Mouse (Mus musculus): ENCODE data around the gene Pnpla1.
"Not testable (repeated sequence)": the region's sequence is repeated elsewhere in the genome, so short reads cannot be mapped to it uniquely, and the experiment has no call there.

Pnpla1 gene

DNA sequence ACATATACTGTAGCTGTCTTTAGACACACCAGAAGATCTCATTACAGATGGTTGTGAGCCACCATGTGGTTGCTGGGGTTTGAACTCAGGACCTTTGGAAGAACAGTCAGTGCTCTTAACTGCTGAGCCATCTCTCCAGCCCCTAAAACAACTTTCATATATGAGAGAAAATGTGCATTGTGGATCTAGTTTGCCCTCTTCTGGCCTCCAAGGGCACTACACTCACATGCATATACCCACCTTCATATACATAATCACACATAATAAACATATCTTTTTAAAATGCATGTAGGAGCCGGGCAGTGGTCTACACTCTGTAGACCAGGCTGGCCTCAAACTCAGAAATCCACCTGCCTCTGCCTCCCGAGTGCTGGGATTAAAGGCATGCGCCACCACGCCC lies 16.3 kb upstream of the Pnpla1 start:
- not testable (repeated sequence) for DNase-seq (ENCODE audit: low read depth, low spot score)

DNA sequence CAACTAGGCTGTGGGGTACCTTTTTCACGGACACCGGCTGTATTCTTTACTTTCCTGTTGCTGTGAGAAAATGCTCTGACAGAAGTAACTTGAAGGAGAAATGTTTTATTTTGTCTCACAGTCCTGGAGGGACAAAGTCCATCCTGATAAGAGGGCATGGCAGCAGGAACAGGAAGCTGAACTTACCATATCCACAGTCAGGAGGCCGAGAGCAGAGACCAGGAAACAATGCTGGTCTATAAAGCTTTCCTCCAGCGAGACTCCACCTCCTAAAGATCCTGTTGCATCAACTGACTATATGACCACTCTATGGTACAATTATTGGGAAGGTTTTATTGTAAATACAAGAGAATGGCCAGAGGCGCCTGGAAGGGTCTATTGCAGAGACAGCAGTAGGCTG lies 14.5 kb upstream of the Pnpla1 start:
- DNase-seq (ENCODE audit: low read depth, low spot score) = no peak

DNA sequence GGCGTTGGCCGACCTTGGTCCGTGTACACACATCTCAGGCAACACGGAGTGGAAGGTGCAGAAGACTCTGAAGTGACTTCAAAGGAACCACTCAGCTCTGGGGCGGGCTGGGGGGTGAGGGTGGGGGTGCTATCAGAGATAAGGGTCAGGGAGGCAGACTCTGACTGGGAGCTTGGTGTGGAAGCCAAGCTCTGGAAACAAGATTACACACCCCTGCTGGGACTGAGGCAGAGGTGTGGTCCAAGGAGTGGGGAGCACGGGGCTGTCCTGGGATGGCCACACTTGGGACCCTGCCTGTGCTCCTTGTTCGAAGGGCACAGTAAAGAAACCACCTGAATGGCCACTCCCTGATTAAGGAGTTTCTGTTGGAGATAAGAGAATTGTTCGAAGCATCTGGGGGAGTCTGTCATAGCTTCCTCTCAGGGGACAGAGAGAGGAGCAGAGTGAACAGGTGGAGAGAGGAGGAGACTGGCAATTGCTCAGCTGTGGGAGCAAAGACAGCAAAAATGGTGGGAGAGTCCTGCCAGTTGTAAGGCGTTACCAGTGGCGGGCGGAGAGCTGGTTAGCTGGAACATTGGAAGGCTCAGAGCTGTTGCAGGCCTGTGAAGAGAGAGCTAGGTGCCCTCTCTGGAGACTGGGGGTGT lies 11.1 kb upstream of the Pnpla1 start:
- DNase-seq (ENCODE audit: low read depth, low spot score) = no peak

DNA sequence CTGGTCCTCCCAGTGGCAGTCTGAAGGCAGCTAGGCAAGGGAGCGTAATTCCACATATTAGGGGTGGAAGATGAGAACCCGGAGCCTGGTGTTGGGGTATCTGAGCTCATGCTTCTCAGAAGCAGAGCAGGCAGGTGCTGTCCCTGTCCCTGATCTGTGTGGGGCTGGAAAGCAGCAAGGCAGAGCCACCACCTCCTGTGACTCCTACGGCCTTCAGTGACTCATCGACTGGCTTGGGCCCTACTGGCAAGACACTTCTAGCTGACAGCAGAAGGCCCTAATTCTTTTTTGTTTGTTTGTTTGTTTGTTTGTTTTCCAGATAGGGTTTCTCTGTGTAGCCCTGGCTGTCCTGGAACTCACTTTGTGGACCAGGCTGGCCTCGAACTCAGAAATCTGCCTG lies 7.7 kb upstream of the Pnpla1 start:
- DNase-seq (ENCODE audit: low read depth, low spot score) = no peak

DNA sequence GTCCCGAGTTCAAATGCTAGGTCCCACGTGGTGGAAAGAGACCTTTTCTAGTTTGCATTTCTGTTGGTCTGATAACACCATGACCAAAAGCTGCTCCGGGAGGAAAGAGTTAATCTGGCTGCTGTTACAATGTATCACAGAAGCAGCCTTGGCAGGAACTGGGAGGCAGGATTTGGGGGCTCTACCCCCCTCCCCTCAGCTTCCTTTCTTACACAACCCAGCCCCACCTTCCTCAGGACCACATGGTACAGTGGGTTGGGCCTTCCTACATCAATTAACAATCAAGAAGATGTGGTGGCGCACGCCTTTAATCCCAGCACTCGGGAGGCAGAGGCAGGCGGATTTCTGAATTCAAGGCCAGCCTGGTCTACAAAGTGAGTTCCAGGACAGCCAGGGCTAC lies 3.8 kb upstream of the Pnpla1 start:
- DNase-seq (ENCODE audit: low read depth, low spot score) = no peak

DNA sequence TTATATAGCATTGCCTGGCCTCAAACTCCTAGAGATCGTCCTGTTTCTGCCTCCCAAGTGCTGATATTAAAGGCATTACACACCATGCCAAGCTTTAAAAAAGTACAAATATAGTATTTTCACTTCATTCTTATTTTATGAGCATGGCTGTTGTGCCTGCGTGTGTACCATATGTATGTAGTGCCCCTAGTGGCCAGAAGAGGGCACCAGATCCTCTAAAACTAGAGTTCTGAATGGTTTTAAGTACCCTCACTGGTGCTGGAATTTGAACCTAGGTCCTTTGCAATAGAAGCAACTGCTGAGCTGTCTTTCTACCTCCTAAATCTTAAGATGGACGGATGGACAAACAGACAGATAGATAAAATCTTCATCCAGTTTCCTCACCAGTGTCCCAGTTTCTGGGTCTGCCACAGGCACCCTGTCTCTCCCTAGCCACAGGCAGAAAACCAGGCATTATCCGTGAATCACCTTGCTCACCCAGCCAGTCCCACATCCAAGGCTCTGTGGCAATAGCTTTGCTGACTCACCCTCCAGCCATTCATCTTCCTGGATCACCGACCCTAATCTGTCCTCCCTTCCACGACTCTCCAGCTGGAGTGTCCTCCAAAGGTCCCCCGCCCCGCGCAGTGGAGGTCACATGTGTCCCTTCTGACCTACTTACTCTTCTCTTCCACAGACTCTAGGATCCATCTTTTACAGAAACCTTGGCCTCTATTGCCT lies 2.9 kb upstream of the Pnpla1 start:
- peak; percentile 66 for DNase-seq (ENCODE audit: low read depth, low spot score)

DNA sequence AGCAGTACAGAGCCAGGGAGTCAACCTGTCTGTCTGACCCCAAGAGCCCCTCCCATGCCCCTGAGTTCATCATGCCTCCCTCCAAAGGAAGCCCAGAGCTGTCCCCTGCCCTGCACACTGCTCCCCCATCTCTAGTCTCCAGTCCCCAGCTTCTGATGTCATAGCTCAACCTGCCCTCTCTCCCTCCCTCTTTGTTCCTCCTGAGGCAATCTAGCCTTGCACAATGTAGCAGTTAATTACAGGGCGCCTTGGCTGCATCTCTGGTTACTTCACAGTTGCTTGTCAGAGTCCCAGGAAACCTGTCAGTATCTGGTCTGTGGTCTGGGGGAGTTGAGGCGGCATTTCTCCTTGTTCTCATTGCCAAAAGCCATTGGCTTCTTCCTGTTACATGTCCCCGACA lies 2.2 kb upstream of the Pnpla1 start:
- DNase-seq (ENCODE audit: low read depth, low spot score) = no peak

DNA sequence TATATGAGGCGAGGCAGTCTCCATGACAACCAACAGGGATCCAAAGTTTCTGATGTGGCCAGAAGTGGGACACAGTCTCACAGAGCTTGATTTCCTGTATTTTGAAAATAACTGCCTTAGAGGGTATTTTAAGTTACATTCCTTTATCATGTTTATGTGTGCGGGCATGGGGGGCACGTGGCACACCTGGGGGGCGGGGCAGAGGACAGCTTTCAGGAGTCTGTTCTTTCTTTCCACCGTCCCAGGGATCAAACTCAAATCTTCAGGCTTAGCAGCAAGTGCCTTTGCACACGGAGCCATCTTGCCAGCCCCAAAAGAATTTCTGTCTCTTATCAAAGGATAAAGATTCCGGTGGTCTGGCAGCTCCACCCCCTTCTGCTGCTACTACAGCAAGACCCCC lies 5.7 kb downstream of the Pnpla1 start:
- no peak for DNase-seq (ENCODE audit: low read depth, low spot score)

DNA sequence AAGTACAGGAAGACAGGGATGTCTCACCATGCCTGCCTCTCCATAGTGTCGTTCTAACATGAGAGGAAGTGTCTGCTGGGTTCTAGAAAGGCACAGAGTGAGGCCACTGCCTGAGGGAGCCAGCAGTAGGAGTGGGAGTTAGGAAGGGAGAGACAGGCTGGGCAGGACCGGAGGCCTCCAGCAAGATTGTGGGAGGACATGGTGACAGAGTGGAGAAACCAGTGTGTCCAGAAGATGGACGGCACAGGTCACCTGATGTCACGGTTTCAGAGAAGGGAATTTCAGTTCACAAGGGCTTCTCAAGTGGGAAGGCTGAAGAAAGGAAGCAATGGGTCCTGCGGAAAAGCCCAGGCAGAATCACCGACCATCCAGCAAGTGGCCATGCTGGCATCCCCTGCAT lies 6.3 kb downstream of the Pnpla1 start:
- no peak for DNase-seq (ENCODE audit: low read depth, low spot score)

DNA sequence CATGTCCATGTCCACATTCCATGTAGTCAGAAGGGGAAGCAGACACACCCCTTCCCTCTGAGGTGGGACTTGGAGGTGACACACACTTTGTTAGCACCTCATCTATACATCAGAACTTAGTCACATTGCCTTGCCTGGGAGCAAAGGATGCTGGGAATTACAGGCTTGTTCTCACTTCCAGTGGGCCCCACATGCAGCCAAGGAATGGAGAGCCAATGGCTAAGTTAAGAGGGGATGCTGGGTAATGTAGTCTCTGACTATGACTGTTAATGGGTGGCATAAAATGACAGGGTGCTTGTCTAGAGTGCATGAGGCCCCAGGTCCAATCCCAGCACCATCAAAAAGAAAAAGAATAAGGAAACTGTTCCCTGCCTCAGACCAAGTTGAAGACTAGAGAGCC lies 8.7 kb downstream of the Pnpla1 start:
- no peak for DNase-seq (ENCODE audit: low read depth, low spot score)

DNA sequence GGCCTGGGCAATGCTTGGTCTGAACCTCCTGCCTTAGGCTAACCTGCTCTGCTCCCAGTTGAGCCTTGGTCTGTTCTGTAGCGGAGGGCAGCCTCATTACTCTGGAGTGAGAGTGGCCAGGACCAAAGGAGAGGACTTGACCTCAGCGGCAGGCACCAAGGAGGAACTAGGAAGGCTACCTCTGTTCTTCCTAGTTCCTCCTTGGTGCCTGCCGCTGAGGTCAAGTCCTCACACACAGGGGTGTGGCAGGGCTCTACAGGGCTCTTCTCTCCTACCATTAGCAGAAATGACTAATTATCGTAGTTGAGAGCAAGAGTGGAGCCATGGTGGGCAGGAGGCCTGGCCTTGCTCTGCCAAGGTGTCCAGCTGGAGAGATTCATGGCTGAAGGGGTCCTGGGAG lies 9.2 kb downstream of the Pnpla1 start:
- no peak for DNase-seq (ENCODE audit: low read depth, low spot score)

DNA sequence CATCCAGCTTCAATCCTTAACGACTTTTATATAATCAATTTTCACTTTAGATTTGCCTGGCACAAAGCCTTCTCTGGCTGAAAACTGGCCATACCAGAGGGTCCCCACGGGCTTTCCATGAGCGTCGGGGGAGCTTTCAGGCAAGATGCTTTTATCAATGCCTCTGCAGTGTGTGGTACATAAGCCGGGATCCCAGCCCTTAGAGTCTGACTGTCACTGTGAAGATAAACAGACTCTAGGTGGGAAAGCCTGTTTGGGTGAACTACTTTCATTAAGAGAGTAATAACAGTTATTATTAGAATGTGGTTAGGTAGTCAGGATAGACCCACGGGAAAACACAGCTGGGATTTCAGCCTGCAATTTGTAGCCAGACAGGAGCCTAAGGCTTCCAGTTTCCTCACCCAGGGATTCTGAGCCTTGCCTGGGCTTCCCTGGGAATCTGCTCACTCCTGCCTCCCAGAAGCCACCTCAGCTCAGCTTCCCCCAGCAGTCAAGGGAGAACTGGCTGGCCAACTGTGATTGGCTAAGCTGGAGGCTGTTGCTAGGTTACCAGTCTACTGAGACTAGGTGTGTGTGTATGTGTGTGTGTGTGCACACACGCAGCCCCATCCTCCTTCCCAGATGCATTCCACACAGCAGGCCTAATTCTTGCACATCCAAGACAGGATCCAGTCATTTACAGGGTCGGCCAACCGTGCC lies 11.3 kb downstream of the Pnpla1 start:
- DNase-seq (ENCODE audit: low read depth, low spot score) = no peak

DNA sequence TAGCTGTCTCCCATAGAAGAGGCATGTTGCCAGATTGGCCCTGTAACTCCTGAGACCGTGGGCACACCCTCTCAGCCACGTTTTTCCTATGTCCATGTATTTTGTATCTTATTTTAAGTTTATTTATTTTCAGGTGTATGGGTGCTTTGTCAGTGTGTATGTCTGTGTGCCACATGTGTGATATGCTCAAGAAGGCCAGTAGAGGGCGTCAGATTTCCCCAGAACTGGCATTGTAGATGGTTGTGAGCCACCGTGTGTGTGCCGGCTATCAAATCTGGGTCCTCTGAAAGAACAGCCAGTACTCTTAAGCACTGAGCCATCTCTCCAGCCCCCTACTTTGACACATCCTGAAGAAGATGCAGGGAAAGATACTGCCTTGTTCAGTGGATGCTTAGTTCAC lies 12.2 kb downstream of the Pnpla1 start:
- no peak for DNase-seq (ENCODE audit: low read depth, low spot score)

DNA sequence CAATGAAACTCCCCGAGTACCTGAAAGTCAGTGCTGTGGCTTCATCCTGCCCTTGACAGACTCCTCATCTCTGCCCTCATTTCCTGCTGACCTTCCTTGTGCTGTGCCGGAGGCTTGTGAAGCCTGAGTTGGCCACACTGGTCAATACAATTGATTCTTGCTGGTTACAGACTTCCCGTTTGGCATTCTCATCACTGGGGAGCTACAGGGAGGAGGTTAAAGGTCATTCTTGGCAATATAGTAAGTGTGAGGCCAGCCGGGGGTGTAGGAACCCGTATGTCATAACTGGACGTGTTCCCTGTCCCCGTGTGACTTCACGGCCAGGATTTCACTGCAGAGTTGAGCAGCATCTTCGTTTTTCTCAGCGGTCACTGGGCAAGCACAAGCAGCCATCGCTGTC lies 13.6 kb downstream of the Pnpla1 start:
- DNase-seq (ENCODE audit: low read depth, low spot score) = no peak

DNA sequence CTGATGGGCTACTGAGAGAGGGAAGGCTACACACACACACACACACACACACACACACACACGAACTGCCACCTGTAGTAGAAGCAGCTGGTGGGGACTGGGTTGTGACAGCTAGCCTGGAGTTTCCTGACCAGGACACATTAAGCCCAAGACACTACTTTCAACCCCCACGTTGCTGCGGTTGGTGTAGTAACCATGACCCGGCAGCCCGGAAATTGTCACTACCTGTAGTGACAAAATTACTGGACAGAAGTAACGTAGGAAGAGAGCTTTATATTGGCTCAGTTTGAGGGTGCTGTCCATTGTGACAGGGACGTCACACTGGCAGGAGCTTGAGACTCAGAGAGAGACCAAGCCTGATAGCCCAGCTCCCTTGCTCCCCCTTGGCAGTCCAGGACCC lies 14.1 kb downstream of the Pnpla1 start:
- no peak for DNase-seq (ENCODE audit: low read depth, low spot score)

DNA sequence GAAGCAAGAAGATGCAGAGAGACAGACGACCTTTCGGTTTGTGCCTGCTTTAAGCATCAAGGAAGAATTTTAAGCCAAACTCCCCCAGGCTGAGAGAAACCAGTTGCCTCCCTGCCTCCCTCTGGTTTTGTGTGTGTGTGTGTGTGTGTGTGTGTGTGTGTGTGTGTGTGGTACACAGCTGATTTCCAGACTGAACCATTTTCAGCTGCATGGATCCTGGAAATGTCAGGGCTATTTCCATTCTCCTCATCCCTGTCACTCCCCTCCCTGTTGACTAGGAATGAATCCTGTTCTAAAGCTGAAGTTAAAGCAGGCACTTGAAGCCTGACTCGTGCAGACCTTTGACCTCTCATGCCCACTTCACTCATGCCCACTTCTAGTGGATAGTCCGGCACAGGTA lies 16.0 kb downstream of the Pnpla1 start:
- DNase-seq (ENCODE audit: low read depth, low spot score) = no peak

DNA sequence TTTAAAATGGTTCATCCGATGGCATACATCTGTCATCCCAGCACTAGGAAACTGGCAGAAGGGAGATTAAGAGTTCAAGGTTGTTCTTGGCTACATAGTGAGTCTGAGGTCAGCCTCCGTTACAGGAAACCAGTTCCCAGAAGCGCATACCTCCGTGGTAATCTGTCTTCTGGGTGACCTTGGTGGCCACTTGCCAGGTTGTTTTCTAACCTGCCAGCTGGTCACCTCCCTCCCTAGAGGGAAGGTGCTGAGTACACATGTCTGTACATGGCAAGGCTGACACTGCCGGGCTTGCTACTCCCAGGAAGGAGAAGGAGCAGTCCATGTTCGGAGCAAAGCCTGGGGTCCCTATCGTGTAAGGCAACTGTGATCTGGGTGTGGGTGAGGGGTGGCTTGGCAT lies 16.6 kb downstream of the Pnpla1 start:
- DNase-seq (ENCODE audit: low read depth, low spot score) = no peak

DNA sequence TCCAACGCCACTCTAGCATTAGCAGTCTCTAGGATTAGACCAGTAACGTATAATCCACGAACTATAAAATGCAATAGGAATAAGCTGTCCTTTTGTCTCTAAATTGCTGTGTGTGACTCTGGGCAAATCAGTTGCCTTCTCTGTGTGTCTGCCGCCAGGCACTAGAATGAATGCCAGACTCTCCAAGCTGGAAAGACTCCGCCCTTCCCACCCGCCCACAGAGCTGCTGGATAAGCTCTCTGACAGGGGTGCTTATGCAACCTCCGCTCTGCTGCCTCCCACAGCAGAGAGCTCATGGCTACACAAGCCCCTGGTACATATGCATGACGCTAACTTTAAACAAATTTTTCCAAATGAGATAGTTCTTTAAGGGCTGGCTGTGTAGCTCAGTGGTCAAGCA lies 17.1 kb downstream of the Pnpla1 start:
- DNase-seq (ENCODE audit: low read depth, low spot score) = no peak

DNA sequence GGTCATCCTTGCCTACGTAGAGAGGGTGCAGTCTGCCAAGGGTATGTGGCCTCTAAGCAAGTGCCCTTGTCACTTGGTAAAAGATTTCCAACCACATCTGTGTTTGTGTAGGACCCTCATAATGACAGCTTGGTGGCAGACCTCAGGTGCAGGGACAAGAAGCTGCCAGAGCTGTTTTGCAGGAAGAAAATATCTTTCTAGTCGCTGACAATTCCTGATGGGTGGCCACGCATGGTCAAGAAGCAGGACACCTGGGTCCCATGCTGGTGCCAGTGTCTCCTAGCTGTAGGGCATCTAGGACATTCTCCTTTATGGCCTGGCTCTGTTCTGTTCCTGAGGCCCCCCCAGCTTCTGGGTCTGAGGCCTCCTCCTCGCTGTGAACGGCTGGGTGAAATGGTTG lies 18.1 kb downstream of the Pnpla1 start:
- no peak for DNase-seq (ENCODE audit: low read depth, low spot score)

DNA sequence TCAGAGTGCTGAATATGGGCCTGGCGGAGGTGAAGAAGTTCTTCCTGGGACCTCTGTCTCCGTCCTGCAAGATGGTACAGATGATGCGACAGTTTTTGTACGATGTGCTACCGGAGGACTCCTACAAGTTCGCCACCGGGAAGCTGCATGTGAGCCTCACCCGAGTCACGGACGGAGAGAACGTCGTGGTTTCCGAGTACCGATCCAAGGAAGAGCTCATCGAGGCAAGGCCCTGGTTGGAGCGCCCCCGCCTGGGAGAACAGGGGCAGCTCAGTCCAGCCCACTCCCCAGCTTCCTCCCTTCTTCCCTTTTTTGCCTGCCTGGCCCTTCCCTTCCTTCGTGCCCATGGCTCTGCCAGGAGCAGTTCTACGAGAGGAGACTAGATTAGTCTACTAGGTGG lies 18.6 kb downstream of the Pnpla1 start:
- DNase-seq (ENCODE audit: low read depth, low spot score) = no peak

DNA sequence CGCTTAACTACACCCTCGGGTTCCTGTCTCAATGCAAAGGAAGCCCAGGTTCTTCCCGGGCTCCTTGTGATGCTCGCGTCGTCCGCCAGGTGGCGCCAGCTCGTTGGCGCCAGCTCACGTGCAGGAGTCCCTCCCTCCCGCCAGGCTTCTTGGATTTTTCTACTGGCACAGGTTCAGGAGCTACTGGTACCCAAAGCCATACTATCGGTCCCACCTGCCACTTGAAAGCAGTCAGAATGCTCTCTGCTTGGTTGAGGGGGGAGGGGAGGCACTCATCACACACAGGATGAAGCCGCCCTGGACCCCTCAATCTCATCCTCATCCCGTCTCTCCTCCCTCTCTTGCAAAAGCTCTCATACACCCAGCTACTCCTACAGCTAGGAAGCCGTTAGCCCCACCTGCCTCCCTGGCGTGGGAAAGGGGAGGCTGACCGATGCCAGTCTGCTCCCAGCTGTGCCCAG lies 21.8 kb downstream of the Pnpla1 start:
- peak; percentile 49 for DNase-seq (ENCODE audit: low read depth, low spot score)

DNA sequence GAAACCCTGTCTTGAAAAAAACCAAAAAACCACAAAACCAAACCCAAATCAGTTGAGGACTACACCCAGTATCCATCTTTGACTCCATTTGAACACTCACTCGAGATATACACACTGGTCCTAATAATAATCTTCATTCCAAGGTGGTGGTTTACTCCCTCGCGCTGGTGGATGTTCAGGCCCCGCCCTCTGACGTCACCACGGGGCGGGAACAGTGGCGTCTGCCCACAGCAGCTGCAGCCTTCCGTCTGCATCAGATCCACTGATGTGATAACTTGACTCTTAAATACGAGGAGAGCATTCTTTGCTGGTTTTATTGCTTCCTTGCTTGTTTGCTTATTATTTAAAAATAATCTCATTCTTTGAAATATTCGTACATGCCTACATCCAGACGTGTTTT lies 24.1 kb downstream of the Pnpla1 start:
- DNase-seq (ENCODE audit: low read depth, low spot score) = peak; percentile 54

DNA sequence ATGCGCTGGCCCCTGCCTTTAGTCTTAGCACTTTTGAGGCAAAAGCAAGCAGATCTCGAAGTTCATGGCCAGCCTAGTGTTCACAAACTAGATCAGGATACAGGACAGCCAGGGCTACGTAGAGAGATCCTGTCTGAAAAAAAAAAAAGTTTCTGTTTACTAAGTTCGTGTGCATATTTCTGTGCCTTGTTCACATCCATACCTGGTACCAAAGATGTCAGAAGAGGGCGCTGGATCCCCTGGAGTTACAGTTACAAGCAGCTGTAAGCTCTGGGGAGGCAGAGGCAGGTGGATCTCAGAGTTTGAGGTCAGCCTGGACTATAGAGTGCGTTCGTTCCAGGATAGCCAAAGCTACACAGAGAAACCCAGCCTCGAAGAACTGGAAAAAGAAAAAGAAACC lies 24.6 kb downstream of the Pnpla1 start:
- DNase-seq (ENCODE audit: low read depth, low spot score) = no peak

Measured in c-Kit-negative CD71-positive TER-119-positive erythroid progenitor cells, embryonic 14.5 days (primary cell).